Mouse (Mus musculus) T-cell, adult 66 days (primary cell): ENCODE data around the gene Vmn1r80. TPM values are rescaled to one million over a fixed set of nuclear protein-coding genes. Genes with fewer than 3 reads are reported as not detected.

Experiments
- total RNA-seq, 2 experiments: library from RNA; stranded (reverse); gene quantifications; 3 replicates in 1 of 2; 4 replicates in 1 of 2; pipeline ENCODE4 v1.2.4; 2023

Gene Vmn1r80
- total RNA-seq = not detected

DNA sequence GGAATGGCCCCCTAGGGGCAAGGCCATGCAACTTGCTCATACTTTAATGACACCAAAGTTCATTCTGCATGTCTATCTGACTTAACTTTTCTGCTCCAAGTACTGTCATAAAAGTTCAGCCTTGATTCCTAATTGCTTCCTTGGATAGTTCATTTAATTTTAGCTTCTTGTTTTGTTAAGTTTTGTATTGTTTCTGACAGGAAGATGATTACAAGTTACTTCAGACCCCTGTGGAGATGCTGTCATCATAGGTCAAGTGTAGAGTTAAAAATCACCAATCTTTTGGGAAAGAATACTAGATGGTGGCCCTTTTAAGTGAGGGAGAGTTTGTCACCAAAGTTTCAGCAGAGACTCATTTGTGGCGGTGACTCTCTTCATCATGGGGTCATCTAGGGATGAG lies at the start of gene Vmn1r80:
Gene Vmn1r80, plus strand, starts transcription at position 301 of the 400 bp plus-strand sequence.

DNA sequence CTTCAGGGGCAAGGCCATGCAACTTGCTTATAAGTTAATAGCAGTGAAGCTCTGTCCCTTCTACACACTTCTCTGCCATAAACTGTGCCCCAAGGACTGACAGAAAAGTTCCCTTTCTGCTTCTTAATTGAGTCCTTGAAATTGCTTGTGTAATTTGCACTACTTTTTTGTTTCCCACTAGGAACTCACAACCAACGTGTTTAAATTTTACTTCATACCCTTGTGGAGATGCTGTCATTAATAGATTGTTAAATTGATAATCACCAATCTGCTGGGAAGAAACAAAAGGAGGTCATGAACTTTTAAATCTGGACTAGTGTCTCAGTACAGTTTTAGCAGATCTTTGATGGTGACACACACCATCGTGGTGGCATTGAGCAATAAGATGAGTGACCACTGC lies 39.1 kb upstream of the Vmn1r80 start, which contains the start of gene Vmn1r78:
Gene Vmn1r78, plus strand, starts transcription at position 301 of the 400 bp plus-strand sequence.

DNA sequence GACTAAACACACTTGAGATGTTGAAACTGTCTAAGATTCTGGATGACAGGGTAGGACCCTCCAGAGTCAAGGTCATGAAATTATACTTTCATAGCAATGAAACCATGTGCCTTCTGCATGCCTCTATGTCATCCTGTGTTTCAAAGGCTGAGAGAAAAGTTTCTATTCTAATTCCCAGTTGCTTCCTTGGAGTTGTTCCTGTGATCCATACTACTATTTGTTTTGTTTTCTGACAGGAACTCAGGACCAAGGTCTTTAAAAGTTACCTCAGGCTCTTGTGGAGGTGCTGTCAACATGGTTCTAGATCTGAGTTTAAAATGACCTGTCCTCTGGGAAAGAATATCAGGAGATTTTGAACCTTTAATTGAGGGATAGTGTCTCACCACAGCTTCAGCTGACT lies 18.1 kb upstream of the Vmn1r80 start, which contains the start of gene Vmn1r79:
Gene Vmn1r79, plus strand, starts transcription at position 301 of the 400 bp plus-strand sequence.

Other genes with a start within 250 kb of the Vmn1r80 start
- not detected for gene Vmn1r77, start 152.5 kb upstream of the Vmn1r80 start, total RNA-seq
- not detected for gene Vmn1r78, start 39.0 kb upstream of the Vmn1r80 start, total RNA-seq
- gene Vmn1r79, start 18.0 kb upstream of the Vmn1r80 start, total RNA-seq = not detected
- under 1 TPM; 0.06 to 0.18 TPM for gene Vmn1r81, start 79.0 kb downstream of the Vmn1r80 start, total RNA-seq
- gene Vmn1r82, start 111.1 kb downstream of the Vmn1r80 start, total RNA-seq = not detected
- not detected for gene Vmn1r83, start 140.2 kb downstream of the Vmn1r80 start, total RNA-seq
- gene Vmn1r84, start 180.0 kb downstream of the Vmn1r80 start, total RNA-seq = not detected
- 1 to 10 TPM; 4.0 to 5.4 TPM for gene Zfp551, start 233.5 kb downstream of the Vmn1r80 start, total RNA-seq